Mouse (Mus musculus): Measurements from ENCODE around the gene Nmd3.

GRCm38 (mm10) chr3:69760081-69760480 is 38.3 kb downstream of the Nmd3 start:
- no peak for TF ChIP-seq CTCF (conservative IDR thresholded peaks at IDR 0.05; ENCODE audit: low read length)
- no peak for TF ChIP-seq NANOG (IDR thresholded peaks at IDR 0.05; ENCODE audit: borderline replicate concordance, low read length)
- no peak for TF ChIP-seq POU5F1 (IDR thresholded peaks at IDR 0.05; ENCODE audit: borderline replicate concordance, low read length)
